Mouse (Mus musculus) left cerebral cortex, postnatal 25 days (tissue): ENCODE data around the gene Cfap73. TPM values are rescaled to one million over a fixed set of nuclear protein-coding genes. Genes with fewer than 3 reads are reported as not detected.

Source experiments
- total RNA-seq, 2 experiments: library from RNA; stranded (reverse); gene quantifications; 2 replicates each; pipeline ENCODE4 v1.2.3; 2021

Gene Cfap73
- total RNA-seq, 2 experiments from 2014 or later, result not detected

Other genes with a start within 250 kb of the Cfap73 start
- under 1 TPM; 0.21 to 0.25 TPM for gene Lhx5, start 202.5 kb downstream of the Cfap73 start, total RNA-seq
- 1 to 10 TPM; 4.6 to 6.4 TPM for gene Sdsl, start 161.4 kb downstream of the Cfap73 start, total RNA-seq
- gene Sds, start 157.7 kb downstream of the Cfap73 start, total RNA-seq, result under 1 TPM in 1 of 2 experiments, not detected in 1; 0.27 TPM
- 10 to 100 TPM; 56.9 to 58.9 TPM for gene Plbd2, start 130.6 kb downstream of the Cfap73 start, total RNA-seq
- 1 to 10 TPM; 5.9 to 6.0 TPM for gene Slc8b1, start 123.1 kb downstream of the Cfap73 start, total RNA-seq
- gene Tpcn1, start 45.6 kb downstream of the Cfap73 start, total RNA-seq, result 10 to 100 TPM; 33.9 to 39.4 TPM
- under 1 TPM; 0.32 to 0.48 TPM for gene Iqcd, start 45.2 kb downstream of the Cfap73 start, total RNA-seq
- 10 to 100 TPM; 31.4 to 32.6 TPM for gene Rita1, start 21.6 kb downstream of the Cfap73 start, total RNA-seq
- gene Ddx54, start 21.5 kb downstream of the Cfap73 start, total RNA-seq, result 10 to 100 TPM; 38.7 to 39.6 TPM
- gene Rasal1, start 14.6 kb upstream of the Cfap73 start, total RNA-seq, result 10 to 100 TPM; 81.0 to 82.3 TPM
- 10 to 100 TPM; 68.9 to 71.2 TPM for gene Dtx1, start 77.7 kb upstream of the Cfap73 start, total RNA-seq
- under 1 TPM in 1 of 2 experiments, not detected in 1; 0.30 TPM for gene Oas2, start 115.6 kb upstream of the Cfap73 start, total RNA-seq
- not detected for gene Oas3, start 143.4 kb upstream of the Cfap73 start, total RNA-seq
- not detected for gene Oas1e, start 161.3 kb upstream of the Cfap73 start, total RNA-seq
- under 1 TPM; 0.66 to 0.94 TPM for gene Oas1c, start 178.3 kb upstream of the Cfap73 start, total RNA-seq
- gene Oas1f, start 213.1 kb upstream of the Cfap73 start, total RNA-seq, result not detected
- not detected for gene Oas1h, start 227.2 kb upstream of the Cfap73 start, total RNA-seq